Mouse (Mus musculus): Measurements from ENCODE around the gene She.

GRCm38 (mm10) chr3:89872209-89872608 lies 41.0 kb downstream of the She start:
- no peak for TF ChIP-seq CTCF (IDR thresholded peaks at IDR 0.05)
- no peak for TF ChIP-seq EP300 (IDR thresholded peaks at IDR 0.05)
